ENCODE assay signal across 31 mouse cellular contexts in genomic region chr10:111004220-111004619, GRCm38 (mm10). TPM values are rescaled to one million over a fixed set of nuclear protein-coding genes. Genes with fewer than 3 reads are reported as not detected.
DNase-seq lines count a peak whose midpoint lies in the region; ATAC-seq and TF ChIP-seq lines count a peak whose summit lies in the region.
"Had no signal": no experiment of that assay in that cellular context is flagged by ENCODE, and none has a peak within 500 bp of the region (broad histone marks: within the 10 kb centered on the region; RNA-seq: fewer than 3 reads in every experiment).

No protein-coding gene starts in this region.

- 72% methylated on average over 6 of the region's 6 CpGs for WGBS in intestine, embryonic 15.5 days
- WGBS in intestine, postnatal 0 days: 66% methylated on average over 6 of the region's 6 CpGs
- WGBS in intestine, embryonic 16.5 days: 81% methylated on average over 6 of the region's 6 CpGs
- WGBS in forebrain, postnatal 0 days: 96% methylated on average over 6 of the region's 6 CpGs

- no peak overlapping the region for H3K4me2 ChIP-seq in intestine, embryonic 15.5 days (replicated peaks)
- no peak overlapping the region for H3K4me2 ChIP-seq in intestine, postnatal 0 days (replicated peaks; ENCODE audit: low read depth)
- no peak overlapping the region for H3K4me2 ChIP-seq in intestine, embryonic 16.5 days (ENCODE audit: low read depth, low read length)
- no peak overlapping the region for H3K4me2 ChIP-seq in forebrain, postnatal 0 days (ENCODE audit: low read depth)
- H3K4me2 ChIP-seq: embryonic facial prominence, embryonic 12.5 days; heart, embryonic 15.5 days; hindbrain, embryonic 13.5 days; liver, embryonic 12.5 days; midbrain, embryonic 11.5 days had no signal

- H3K9me3 ChIP-seq in intestine, embryonic 15.5 days: no peaks in the 10 kb centered on the region
- H3K9me3 ChIP-seq in intestine, postnatal 0 days (ENCODE audit: control insufficient read depth): no peaks in the 10 kb centered on the region
- H3K9me3 ChIP-seq in G1E (replicated peaks): no peaks in the 10 kb centered on the region
- no peaks in the 10 kb centered on the region for H3K9me3 ChIP-seq in intestine, embryonic 16.5 days (ENCODE audit: control insufficient read depth, low read length)
- no peaks in the 10 kb centered on the region for H3K9me3 ChIP-seq in forebrain, postnatal 0 days (ENCODE audit: low read length)
- H3K9me3 ChIP-seq: embryonic facial prominence, embryonic 12.5 days; heart, embryonic 15.5 days; hindbrain, embryonic 13.5 days; liver, embryonic 12.5 days had no signal

- no peaks in the 10 kb centered on the region for H3K4me1 ChIP-seq in intestine, embryonic 15.5 days (replicated peaks)
- H3K4me1 ChIP-seq in intestine, postnatal 0 days (replicated peaks; ENCODE audit: control insufficient read depth, insufficient read depth, low read length): no peaks in the 10 kb centered on the region
- H3K4me1 ChIP-seq in G1E (ENCODE audit: insufficient read depth, low read depth, low read length): peaks cover 49% of the 10 kb centered on the region
- 0 out of 2 replicates have a peak, but pooled peaks cover 3% of the 10 kb centered on the region for H3K4me1 ChIP-seq in intestine, embryonic 16.5 days (ENCODE audit: control insufficient read depth, insufficient read depth, low read length)
- H3K4me1 ChIP-seq in forebrain, postnatal 0 days (ENCODE audit: insufficient read depth): peaks cover 6% of the 10 kb centered on the region

- intact Hi-C loops in gastrocnemius, adult 2 months (cut with DNase I): no loop called here

- H3K9ac ChIP-seq in intestine, embryonic 15.5 days: no peak overlapping the region
- H3K9ac ChIP-seq in intestine, postnatal 0 days (ENCODE audit: low read depth, low read length): no peak overlapping the region
- no peak overlapping the region for H3K9ac ChIP-seq in intestine, embryonic 16.5 days (ENCODE audit: low read depth, low read length)
- H3K9ac ChIP-seq in forebrain, postnatal 0 days: no peak overlapping the region
- H3K9ac ChIP-seq: embryonic facial prominence, embryonic 12.5 days; heart, embryonic 15.5 days; hindbrain, embryonic 13.5 days; liver, embryonic 12.5 days; liver, postnatal 0 days had no signal

- TF ChIP-seq CTCF in intestine, postnatal 0 days (IDR thresholded peaks at IDR 0.05; ENCODE audit: low read depth): no peak
- no peak for TF ChIP-seq CTCF in G1E (IDR thresholded peaks at IDR 0.05; ENCODE audit: low read depth, low read length)
- TF ChIP-seq CTCF in gastrocnemius, adult 2 months (IDR thresholded peaks at IDR 0.05): no peak
- no peak for TF ChIP-seq CTCF in forebrain, postnatal 0 days (IDR thresholded peaks at IDR 0.05; ENCODE audit: low read depth)

- H3K27ac ChIP-seq in intestine, embryonic 15.5 days: no peak overlapping the region
- no peak overlapping the region for H3K27ac ChIP-seq in intestine, postnatal 0 days (ENCODE audit: low read depth, low read length)
- H3K27ac ChIP-seq in intestine, embryonic 16.5 days (ENCODE audit: low read length): no peak overlapping the region
- H3K27ac ChIP-seq in gastrocnemius, adult 2 months: no peak overlapping the region
- H3K27ac ChIP-seq in forebrain, postnatal 0 days (ENCODE audit: low read depth, low read length): no peak overlapping the region
- H3K27ac ChIP-seq: embryonic facial prominence, embryonic 12.5 days; heart, embryonic 15.5 days; hindbrain, embryonic 13.5 days; liver, embryonic 12.5 days; macrophage had no signal

- H3K4me3 ChIP-seq in intestine, embryonic 15.5 days (replicated peaks): no peak overlapping the region
- H3K4me3 ChIP-seq in intestine, postnatal 0 days (ENCODE audit: low read depth, low read length): no peak overlapping the region
- peak overlapping the region; percentile 40; the same call in 1 of the 2 replicates for H3K4me3 ChIP-seq in G1E (ENCODE audit: low read depth, low read length)
- H3K4me3 ChIP-seq in intestine, embryonic 16.5 days (ENCODE audit: low read length): no peak overlapping the region
- H3K4me3 ChIP-seq in gastrocnemius, adult 2 months: no peak overlapping the region
- no peak overlapping the region for H3K4me3 ChIP-seq in forebrain, postnatal 0 days (ENCODE audit: low read depth, low read length)
- H3K4me3 ChIP-seq: embryonic facial prominence, embryonic 12.5 days; heart, embryonic 15.5 days; hindbrain, embryonic 13.5 days; liver, embryonic 12.5 days had no signal

- no peaks in the 10 kb centered on the region for H3K27me3 ChIP-seq in intestine, embryonic 15.5 days (replicated peaks)
- H3K27me3 ChIP-seq in intestine, postnatal 0 days (replicated peaks; ENCODE audit: control insufficient read depth, insufficient read depth, low read length): no peaks in the 10 kb centered on the region
- no peaks in the 10 kb centered on the region for H3K27me3 ChIP-seq in G1E (ENCODE audit: insufficient read depth, low read length)
- H3K27me3 ChIP-seq in intestine, embryonic 16.5 days (replicated peaks; ENCODE audit: control insufficient read depth, insufficient read depth, low read length): no peaks in the 10 kb centered on the region
- H3K27me3 ChIP-seq in forebrain, postnatal 0 days (ENCODE audit: insufficient read depth, low read length): no peaks in the 10 kb centered on the region
- H3K27me3 ChIP-seq: embryonic facial prominence, embryonic 12.5 days; heart, embryonic 15.5 days; hindbrain, embryonic 13.5 days; liver, embryonic 12.5 days had no signal

- ATAC-seq in intestine, embryonic 15.5 days: peak; percentile 64
- ATAC-seq in intestine, postnatal 0 days: no peak
- no peak; the same call in 1 of the 2 replicates for ATAC-seq in G1E (ENCODE audit: extremely low read depth, insufficient number of reproducible peaks, low FRiP score, poor library complexity, severe bottlenecking)
- peak; percentile 41; the same call in 1 of the 2 replicates for ATAC-seq in intestine, embryonic 16.5 days
- ATAC-seq in neutrophil, adult 5-6 weeks (ENCODE audit: extremely low read depth, insufficient number of reproducible peaks, low FRiP score, poor library complexity, severe bottlenecking): peak; percentile 91
- ATAC-seq in forebrain, postnatal 0 days: no peak
- ATAC-seq: forebrain, embryonic 14.5 days; liver, embryonic 12.5 days; liver, postnatal 0 days; lung, postnatal 0 days; midbrain, embryonic 16.5 days had no signal

- no peak for DNase-seq in G1E (ENCODE audit: low spot score)
- no peak for DNase-seq in gastrocnemius, adult 2 months
- DNase-seq in kidney, postnatal 14 days: no peak
- no peak for DNase-seq in forebrain, postnatal 0 days
- DNase-seq: adrenal gland, postnatal 10 days; cerebellum, adult 8-10 months; cerebellum, postnatal 25 days; embryo, embryonic 11 days; gastrocnemius, postnatal 36 days; heart, postnatal 36 days; kidney, adult 2 months; kidney, postnatal 4 days; layer of hippocampus, postnatal 36 days; left cerebral cortex, postnatal 4 days; liver, postnatal 0 days; retina, postnatal 1 day; right cerebral cortex, postnatal 14 days; thymus, adult 2 months had no signal

- no peaks in the 10 kb centered on the region for H3K36me3 ChIP-seq in intestine, embryonic 15.5 days
- H3K36me3 ChIP-seq in intestine, postnatal 0 days (ENCODE audit: control insufficient read depth, insufficient read depth): no peaks in the 10 kb centered on the region
- H3K36me3 ChIP-seq in G1E (replicated peaks): peaks cover 17% of the 10 kb centered on the region
- no peaks in the 10 kb centered on the region for H3K36me3 ChIP-seq in intestine, embryonic 16.5 days (ENCODE audit: control insufficient read depth, insufficient read depth, low read length)
- H3K36me3 ChIP-seq in forebrain, postnatal 0 days (ENCODE audit: insufficient read depth): no peaks in the 10 kb centered on the region
- H3K36me3 ChIP-seq: embryonic facial prominence, embryonic 12.5 days; heart, embryonic 15.5 days; hindbrain, embryonic 13.5 days had no signal

RNA-seq across cellular contexts. Expression of gene Zdhhc17, which starts 5.7 kb away (rescaled TPM):
- 16.7 and 19.3 TPM in 2 replicates for polyA plus RNA-seq in intestine, embryonic 15.5 days (2015; fragmentation: Nextera tagmentation; extraction: Ambion mirVana)
- polyA plus RNA-seq in intestine, postnatal 0 days (2015; fragmentation: Nextera tagmentation; extraction: Ambion mirVana): 5.4 and 5.9 TPM in 2 replicates
- total RNA-seq in G1E (2014; fragmentation: Nextera tagmentation) (102 and 103 TPM in 2 replicates), G1E (2017) (62.8 and 70.0 TPM in 2 replicates)
- polyA plus RNA-seq in G1E (2012): 1.5 and 1.6 TPM in 2 replicates
- 12.8 and 14.8 TPM in 2 replicates for polyA plus RNA-seq in intestine, embryonic 16.5 days (2015; fragmentation: Nextera tagmentation; extraction: Ambion mirVana)
- 59.1 and 60.2 TPM in 2 replicates for total RNA-seq in neutrophil, adult 5-6 weeks (2017)
- 10 to 100 TPM; 21.3 to 24.0 TPM for total RNA-seq in gastrocnemius, adult 2 months (2021)
- total RNA-seq in forebrain, postnatal 0 days (2014; rRNA removed): 66.9 and 71.6 TPM in 2 replicates
- 31.1 and 41.7 TPM in 2 replicates for polyA plus RNA-seq in forebrain, postnatal 0 days (2015; fragmentation: Nextera tagmentation; extraction: Ambion mirVana)

Comparison
In these comparisons a context has a peak if more than half of its experiments do, and no peak if none do; other contexts are left out.
1. ATAC-seq: peak in intestine, embryonic 15.5 days (single experiment), intestine, embryonic 16.5 days (single experiment) and neutrophil, adult 5-6 weeks (single experiment); none in intestine, postnatal 0 days (single experiment), G1E (single experiment) and forebrain, postnatal 0 days (single experiment).